Mouse (Mus musculus) liver, embryonic 14.5 days (tissue): ENCODE results near the gene Cfap126.

ENCODE experiments used
- CTCF ChIP-seq: IDR thresholded peaks from 2 replicates; pipeline ENCODE4 v1.5.1; 2016; ENCODE audit warnings: antibody characterized with exemption, low read depth, control low read depth
- EP300 ChIP-seq: IDR thresholded peaks from 2 replicates; pipeline ENCODE4 v1.6.1; 2016; ENCODE audit warnings: antibody characterized with exemption, low read depth

DNA sequence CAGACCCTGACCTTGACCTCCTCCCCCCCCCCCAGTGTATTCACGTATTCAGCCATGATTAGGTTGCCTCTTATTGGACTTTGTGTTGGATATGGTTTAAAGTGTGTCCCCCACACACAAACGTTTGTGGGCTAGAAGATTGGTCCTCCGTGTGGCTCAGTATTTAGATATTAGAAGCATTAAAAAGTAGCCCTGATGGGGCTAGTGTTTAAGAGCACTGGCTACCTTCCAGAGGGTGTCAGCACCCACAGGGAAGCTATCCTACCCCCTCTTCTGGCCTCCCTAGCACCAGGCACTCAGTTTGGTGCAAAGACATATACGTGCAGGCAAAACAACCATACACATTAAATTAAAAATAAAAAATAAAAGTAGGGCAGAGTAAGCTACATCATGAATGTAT is 732 bp upstream of the Cfap126 start:
- TF ChIP-seq EP300 (no peak), CTCF (no peak)
